Mouse (Mus musculus) ovary, adult 18-20 months (tissue): ENCODE results near the gene Nt5c1b.

Experiments
- DNase-seq: peaks from one replicate; pipeline ENCODE4 v3.0.0; 2022; ENCODE audit warnings: low spot score, mixed read lengths

Nt5c1b gene

GRCm38 (mm10) chr12:10369673-10370072, at the start of gene Nt5c1b:
Nt5c1b (plus strand) TSS chr12:10369973.
- no peak for DNase-seq

- DNase-seq, result no peak
Measured at GRCm38 (mm10) chr12:10327651-10328050, 42.1 kb upstream of the Nt5c1b start.

GRCm38 (mm10) chr12:10329460-10329859, 40.3 kb upstream of the Nt5c1b start:
- no peak for DNase-seq

- DNase-seq, result no peak
Measured at GRCm38 (mm10) chr12:10340604-10341003, 29.2 kb upstream of the Nt5c1b start.

DNA sequence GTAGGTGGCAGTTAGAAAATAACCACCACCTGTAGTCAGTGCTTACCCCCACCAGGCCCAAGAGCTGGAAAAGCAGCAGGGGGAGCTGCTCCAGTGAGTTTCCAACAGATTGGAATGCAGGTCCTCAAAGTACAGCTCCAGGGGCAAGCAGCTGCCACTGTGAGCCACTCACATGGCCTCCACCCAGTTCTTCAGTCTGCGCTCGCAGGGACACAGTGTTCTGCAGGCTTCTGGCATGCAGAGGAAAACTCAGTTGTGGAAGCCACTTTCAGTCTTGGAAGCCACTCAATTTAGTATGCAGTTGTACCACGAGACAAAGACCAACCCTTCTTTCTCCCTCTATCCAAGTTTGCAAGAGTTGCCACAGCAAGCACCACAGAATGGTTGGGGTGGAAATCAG, 19.1 kb upstream of the Nt5c1b start:
- DNase-seq, result no peak

DNA sequence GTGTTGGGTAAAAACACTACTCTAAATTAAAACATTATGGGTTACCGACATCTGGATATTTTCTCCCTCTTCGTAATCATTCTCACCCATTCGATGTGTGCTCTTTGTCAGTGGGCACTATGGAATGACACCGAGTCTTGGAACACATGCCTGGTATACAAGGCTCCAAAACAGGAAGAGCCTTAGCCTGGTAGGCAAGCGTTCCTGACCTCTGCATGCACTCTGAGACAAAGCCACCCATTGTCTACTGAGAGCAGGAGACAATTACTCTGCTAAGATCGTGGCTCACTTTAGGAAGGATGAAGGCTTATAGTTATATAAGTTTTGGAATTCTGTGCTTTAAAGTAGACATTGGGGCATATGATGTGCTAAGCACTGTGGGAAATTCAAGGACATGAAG, 12.0 kb upstream of the Nt5c1b start:
- DNase-seq, result no peak

- peak; percentile 90 for DNase-seq
Measured at GRCm38 (mm10) chr12:10390671-10391441, 21.1 kb downstream of the Nt5c1b start, which contains the start of gene Rdh14. Rdh14 (plus strand) TSS chr12:10390772.

- DNase-seq, result no peak
Measured at GRCm38 (mm10) chr12:10400788-10401187, 31.0 kb downstream of the Nt5c1b start.

DNA sequence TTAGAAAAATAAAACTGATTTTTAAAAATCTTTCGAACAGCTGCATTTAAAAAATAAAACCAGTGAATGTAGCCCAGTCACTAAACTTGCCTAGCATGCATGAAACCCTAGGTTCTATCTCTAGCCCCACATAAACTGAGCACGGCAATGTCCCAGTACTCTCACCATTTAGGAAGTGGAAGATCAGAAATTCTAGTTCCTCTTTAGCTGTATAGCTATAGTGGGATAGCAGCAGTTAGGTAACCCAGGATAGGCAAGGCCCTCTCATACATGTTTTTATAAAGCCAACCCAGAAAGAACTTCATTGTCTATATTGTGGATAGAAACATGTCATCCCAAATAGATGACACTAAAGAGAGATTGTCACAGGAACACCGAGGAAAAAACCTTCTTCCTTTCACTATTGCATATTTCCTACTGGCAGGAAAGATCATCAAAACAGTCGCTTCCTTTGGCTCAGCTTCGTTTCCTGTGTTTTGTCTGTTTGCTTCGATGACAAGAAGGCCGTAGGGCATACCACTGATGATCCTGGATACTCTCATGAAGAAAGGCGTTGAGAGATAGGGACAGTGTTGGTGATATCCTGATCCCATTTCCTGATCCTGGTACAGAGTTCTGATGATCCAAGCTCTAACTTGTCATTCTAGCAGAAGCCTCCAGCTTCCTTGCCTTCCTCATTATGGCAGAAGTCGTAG, 32.8 kb downstream of the Nt5c1b start:
- DNase-seq, result no peak

DNA sequence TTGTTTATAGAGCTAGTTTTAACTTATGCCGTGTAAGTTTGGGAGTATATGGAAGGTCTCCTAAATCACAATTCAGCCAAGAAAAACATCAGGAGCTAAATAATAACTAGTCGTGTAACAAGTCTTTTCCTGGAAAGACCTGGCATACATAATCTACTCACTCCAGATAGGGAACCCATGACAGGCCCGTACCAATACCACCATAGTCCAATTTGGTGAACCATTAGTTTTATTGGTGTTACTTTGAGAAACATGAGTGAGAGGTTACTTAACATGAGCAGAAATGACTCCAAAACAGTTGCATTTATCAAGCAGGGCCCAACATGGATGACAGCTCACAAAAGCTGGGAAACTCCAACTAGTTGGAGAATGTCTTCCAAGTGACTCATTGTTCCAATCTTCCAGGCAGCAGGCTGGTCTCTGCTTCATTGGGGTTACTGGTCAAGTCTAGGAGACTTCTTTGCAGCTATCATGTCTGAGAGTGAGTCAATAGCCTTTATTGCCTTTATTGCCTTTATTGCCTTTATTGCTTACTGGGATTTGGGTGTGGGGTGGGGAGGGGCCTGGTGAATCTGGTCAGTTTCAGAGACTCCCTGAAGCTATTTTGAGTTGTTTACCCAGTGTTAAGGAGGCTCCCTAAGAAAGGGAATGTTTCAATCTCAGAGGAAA, 40.9 kb downstream of the Nt5c1b start:
- no peak for DNase-seq

DNA sequence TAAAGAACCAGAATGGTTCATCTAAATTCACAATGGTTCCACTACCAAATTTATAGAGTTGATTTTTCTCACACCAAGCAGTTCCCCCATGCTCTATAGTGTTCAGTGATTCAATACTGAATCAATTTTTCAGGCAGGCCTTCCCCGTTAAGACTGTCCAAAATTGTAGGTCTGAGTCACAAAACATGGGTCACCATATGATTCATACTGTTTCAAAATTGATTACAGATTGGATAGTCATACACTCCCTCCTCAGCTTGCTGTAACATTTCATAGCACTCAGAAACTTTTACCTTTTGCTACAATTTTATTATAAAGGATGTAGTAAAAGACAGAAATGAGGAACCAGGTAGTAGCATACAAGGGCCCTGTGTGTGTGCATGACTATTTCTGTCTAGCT, 41.7 kb downstream of the Nt5c1b start:
- DNase-seq, result no peak

DNA sequence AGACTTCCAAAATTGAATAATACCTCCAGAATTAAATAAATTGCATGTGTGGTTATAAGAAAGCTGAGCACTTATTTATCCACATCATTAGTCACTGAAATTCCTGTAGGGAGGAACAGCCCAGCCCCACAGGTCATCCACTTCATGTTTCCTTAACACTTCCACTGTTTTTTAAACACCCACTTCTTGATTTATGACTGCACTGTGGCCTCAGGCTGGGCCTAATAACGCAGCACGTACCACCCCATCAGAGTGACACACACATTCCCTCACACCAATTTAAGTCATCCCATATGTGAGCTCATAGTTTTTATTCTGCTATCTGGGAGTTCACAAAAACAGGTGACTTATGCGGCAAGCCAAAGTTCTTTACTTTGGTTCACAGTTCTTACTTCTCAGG, 52.6 kb downstream of the Nt5c1b start:
- no peak for DNase-seq

DNA sequence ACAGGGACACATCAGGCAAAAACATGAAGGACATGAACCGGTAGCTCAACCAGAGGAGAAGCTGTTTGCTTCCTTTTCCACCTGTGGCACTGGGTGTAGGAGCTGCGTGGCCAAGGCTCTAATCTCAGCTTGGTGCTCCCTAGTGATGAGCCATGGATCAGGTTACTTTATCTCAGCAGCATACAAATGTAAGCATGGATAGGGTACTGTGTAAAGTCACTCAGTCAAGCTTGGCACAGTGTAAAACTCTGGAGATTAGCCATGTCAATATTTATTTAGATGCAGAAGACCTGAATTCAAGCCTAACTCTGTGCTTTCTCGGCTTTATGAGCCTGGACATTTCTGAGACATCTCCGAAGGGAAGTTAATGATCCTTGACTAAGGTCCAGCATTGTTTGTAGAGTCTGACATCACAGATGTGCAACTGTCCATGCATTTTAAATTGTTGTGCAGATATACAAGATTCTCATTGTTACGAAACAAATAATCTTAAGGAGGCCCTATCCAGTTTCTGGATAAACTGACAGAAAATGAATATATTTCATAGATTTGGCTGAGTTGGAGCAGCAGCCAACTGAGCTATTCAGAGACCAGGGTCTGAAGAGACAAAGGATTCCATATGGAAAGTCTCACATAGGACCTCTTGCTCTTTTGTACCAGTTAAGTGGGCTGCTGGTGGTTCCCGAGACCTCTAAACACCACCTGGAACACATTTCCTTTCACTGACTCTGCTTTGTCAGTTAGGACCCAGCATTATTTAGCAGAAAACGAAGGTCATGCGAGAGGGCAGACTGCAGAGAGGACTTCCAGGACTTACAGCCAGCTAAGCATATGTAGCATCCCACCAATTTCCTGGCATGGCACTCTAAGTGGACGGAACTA, 56.5 kb downstream of the Nt5c1b start:
- no peak for DNase-seq

- DNase-seq, result no peak
Measured at GRCm38 (mm10) chr12:10430999-10431398, 61.2 kb downstream of the Nt5c1b start.

DNA sequence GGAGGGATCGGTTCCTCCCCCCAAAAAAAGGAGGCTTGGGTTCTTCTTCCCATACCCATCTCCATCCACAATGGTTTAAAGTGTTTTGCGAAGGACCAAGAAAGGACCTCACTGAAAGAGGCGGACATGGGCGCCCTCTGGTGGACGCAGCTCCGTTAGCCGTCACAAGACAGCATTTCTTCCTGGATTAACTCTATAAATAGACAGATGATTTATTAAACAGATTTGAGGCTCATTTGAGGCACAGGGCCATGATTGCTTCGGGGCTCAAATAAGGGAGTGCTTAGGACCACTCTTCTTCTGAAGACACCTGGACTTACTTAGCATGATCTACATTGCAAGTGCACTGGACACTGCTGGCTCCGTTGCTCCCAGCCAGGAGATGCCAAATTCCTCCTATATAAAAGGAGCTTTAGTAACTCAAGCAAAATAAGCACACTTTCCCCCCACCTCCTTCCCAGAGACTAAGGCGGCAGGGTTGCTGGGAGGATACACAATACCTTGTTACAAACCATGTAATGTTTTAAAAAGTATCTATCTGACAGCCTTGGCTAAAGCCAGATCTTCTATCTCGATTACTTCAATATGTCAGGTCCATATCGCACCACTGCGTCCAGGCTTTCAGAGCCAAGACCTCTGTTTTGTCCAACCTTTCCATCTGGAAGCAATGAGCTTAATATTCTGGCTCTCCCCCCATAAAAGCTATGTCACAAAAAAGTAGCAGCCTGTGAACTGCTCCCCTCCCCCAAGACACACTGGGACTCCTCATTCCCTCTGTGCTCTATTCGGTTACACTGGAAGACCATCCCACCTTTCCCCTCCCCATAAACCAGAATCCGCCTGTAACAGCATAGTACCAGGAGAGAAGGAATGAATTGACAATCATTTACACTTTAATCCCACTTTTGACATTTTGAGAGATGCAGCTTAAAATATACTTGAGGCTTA, 68.6 kb downstream of the Nt5c1b start:
- peak; percentile 26 for DNase-seq
